Mouse (Mus musculus) layer of hippocampus, postnatal 25 days (tissue): ENCODE measurements at regions not wholly inside any gene's neighbourhood (a gene's known extent, or its start where the extent isn't known, plus 50 kb on each side); places are given as distances from the start of the nearest gene placed in this dataset.

Experiments
- DNase-seq, 2 experiments: peaks; one replicate each; pipeline ENCODE4 v3.0.0; 2022; ENCODE audit warnings: mixed read lengths in 2 of 2, low spot score in 1 of 2; ENCODE audit errors: extremely low spot score in 1 of 2

- DNase-seq: no peak
Measured at GRCm38 (mm10) chr2:117801946-117802600, 309.6 kb upstream of the Thbs1 start.

DNA sequence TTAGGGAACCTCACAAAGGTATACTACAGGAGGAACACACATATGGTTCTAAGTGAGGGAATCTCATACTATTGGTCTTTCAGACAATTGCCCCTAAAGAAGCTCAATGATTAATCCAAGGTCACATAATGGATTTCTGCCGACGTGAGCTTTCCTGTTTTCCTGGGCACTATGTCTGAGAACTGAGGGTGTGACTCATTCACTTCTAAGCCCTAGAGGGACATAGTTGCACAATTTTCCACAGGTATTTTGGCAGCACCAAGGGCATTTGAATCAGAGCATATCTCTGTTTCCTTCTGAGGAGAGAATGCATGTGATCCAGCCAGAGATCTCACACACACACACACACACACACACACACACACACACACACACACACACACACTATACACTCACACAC, 309.0 kb upstream of the Thbs1 start:
- no peak for DNase-seq

DNA sequence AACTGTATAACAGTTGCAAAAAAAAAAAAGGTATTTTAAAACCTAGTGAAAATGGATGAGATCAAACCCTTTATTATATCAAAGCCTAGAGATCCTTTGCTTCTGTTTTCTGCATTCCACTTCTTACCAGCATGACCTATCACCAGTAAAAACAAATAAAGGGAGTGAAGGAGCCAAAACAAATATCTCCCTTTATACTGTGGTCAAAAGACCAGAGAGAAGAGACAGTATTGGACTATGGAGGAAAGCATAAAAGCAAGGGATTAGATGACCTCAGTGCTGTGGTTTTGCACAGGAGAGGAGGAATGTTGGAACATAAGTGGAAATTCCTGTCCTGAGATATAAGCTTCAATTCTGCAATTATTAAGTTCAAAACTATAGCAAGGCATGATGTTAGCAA, 307.0 kb upstream of the Thbs1 start:
- DNase-seq: no peak

- DNase-seq: no peak
Measured at GRCm38 (mm10) chr2:117807121-117807520, 304.6 kb upstream of the Thbs1 start.

GRCm38 (mm10) chr2:117811506-117811905, 300.2 kb upstream of the Thbs1 start:
- DNase-seq: no peak

GRCm38 (mm10) chr2:117811931-117812330, 299.7 kb upstream of the Thbs1 start:
- DNase-seq: no peak

- DNase-seq: no peak
Measured at GRCm38 (mm10) chr2:117819701-117820225, 291.9 kb upstream of the Thbs1 start.

- DNase-seq: no peak
Measured at GRCm38 (mm10) chr2:117820708-117821107, 291.0 kb upstream of the Thbs1 start.

GRCm38 (mm10) chr2:117825088-117825487, 286.6 kb upstream of the Thbs1 start:
- DNase-seq: no peak

DNA sequence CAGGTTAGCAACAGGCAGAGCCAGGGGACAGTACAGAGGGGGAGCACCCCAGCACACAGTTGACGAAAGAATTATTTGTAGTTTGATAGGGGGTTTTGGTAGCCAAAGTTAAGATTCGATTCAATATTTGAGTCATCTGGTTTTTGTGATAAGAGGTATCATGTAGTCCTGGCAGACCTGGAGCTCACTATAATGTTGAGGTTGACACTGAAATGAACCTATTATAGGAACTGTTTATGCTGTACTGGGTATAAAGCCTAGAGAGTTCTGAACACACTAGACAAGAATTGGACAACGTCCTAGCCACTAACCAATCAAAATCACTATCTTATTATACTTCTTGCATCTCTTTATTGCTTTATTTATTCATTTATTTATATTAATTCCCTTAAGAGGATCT, 284.4 kb upstream of the Thbs1 start:
- DNase-seq: no peak

- no peak for DNase-seq
Measured at GRCm38 (mm10) chr2:117838387-117838786, 273.3 kb upstream of the Thbs1 start.

GRCm38 (mm10) chr2:117840406-117840805, 271.3 kb upstream of the Thbs1 start:
- no peak for DNase-seq

DNA sequence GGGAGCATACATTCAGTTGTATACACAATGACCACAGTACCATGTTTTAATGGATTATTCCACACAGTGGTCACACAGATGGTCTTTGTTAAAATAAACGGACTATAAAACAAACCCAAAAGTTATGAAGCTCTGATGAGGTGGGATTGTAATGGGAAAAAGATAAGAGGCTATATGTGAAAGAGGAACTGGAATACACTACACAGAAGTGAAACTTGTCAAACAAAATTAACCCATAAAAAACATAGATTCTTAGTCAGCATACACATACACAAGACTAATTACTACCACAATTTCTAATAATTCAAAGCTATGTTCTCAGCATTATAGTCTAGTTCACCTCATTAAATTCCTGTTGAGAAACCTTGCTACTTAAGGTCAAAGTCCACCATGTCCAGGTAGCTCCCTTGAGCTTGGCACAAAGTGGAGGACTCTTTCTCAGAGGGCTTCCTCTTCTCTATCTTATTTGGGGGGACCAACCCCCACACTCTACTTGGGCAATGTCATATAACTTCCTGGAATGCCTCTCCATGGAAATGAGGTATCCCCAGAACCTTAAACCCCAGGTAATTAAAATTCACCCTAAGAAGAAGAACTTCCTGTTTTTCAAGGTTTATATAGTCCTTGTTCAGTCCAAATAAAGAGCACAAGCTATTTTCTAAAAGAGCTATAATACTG, 269.2 kb upstream of the Thbs1 start:
- no peak for DNase-seq

- no peak for DNase-seq
Measured at GRCm38 (mm10) chr2:117852442-117852841, 259.2 kb upstream of the Thbs1 start.

- no peak for DNase-seq
Measured at GRCm38 (mm10) chr2:117862301-117862700, 249.4 kb upstream of the Thbs1 start.

DNA sequence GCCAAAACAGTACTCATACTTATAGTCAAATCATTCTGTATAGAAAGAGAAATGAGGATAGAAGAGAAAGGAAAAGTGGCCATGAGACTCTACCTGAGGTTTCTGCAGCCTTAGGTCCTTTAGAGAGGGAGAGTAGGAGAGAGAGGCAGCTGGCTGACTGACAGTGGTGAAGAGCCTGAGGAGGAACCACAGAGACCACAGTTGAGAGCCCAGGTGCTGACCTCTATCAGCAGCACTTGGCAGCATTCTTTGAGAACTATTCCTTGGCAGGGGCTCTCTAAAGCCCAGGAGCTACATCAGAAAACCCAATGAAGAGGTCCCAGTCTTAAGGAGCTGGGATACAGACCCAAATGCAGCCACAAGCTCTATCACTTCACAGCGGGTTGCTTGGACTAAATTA, 246.6 kb upstream of the Thbs1 start:
- no peak for DNase-seq

DNA sequence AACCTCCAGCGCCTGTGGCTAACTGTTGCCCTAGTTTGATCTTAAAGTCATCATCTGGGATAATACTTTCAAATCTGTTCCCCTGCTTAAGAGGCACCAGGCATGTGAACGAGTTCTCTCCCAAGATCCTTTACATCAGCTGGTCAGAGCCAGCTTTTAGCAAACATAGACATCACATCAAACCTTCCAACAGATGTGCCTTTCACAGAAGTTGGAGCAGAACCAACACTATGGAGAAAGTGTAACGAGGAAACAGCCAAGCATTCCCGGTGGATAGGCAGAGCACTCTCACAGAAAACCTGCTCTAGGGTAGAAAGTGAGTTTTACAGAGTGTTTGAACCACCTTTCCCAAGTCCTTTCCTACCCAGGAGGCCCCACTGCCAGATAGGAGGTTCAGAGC, 244.7 kb upstream of the Thbs1 start:
- DNase-seq: no peak

DNA sequence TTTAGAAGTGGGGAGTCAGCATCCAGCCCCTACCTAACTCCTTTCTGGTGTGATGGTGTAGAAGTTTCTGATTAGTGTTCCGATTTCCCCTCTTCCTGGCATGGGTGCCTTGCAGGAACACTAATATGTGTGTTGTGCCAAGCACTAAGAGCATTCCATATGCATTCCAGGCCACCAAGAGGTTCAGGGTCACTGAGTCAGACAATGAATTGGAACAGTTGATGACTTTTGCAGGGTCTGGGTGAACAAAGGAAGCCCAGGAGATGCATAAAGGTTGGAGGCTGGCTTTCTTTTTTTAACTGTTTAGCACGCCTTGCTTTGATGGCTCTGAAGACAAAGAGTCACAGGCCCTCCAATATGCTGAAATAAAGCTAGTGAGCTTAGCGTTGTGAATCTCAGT, 244.3 kb upstream of the Thbs1 start:
- no peak for DNase-seq

GRCm38 (mm10) chr2:117868857-117869256, 242.8 kb upstream of the Thbs1 start:
- no peak for DNase-seq

DNA sequence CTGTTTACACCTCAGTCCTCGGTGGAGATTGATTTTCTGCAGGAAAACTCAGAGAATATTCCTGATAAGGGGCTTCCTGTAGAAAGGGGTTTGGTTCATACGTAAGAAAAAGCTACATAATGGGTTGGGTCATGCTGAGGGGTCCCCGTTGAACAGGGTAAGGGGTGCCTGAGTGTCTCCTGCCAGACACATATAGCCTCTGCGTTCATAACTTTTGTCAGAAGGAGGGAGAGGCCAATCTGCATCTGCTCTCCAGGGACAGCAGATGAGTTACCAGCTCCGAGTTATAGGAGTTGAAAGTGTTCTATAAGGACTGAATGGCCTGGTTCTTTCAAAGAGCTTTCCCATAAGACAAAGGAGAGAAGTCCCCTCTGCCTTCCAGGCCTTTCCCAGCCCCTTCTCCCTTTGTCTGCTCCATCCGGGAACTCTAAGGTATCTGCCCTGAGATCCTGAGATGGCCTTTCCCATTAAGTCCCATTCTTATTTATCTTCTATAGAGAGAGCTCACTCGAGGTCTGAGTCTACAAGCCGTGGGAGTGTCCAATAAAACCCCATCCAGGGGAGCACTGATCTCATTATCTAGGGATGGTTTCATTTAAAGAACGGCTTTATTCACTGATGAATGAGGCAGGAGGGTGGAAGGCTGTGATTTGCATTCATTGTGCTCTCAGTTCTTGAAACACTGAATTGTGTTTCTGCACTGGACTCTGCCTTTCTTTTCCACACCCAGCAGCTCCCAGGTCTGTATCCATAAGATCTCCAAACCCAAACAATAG, 240.0 kb upstream of the Thbs1 start:
- DNase-seq: no peak

- DNase-seq: no peak
Measured at GRCm38 (mm10) chr2:117877816-117878215, 233.9 kb upstream of the Thbs1 start.
